Comparison of ENCODE assay signal across 9 mouse cellular contexts in the genomic region with DNA sequence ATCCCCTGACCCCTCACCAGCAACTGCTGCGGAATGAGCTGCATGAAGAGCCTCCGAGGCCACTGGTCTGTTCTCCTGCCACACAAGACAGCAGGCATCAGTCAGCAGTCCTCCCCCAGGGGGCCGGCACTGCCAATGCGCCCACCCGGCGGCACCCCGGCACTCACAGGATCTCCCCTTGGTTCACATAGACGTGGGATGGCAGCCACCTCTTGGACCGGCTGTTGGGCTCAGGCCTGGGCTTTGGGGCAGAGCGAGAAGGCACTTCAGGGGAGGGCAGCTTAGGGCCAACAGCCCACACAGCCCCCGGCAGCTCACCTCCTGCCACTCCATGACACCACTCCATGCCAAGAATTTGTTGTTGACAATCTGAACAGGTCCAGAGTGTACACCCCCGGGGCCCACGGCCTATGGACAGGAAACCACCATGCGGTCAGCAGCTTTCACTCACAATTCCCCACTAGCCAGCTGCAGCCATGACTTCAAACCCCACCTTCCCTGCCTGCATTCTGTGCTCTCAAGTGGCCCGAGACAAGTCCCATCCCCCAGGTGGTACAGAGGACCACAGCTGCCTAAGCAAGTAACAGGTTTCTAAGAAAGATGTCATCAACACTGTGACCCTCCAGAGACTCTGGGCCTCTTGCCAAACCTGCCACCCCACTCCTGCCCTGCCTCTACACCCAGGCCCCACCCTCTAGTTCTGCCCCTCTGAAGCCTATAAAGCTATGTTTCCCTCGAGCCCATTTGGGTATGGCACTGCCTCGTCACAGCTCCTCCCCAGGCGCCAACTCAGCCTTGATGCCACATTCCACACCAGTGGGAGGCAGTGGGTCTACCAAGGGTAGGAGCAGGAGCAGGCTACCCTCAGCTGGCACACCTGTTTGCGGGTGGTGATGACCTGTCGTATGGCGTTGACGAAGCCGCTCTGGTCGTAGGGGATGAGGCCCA. TPM values are rescaled to one million over a fixed set of nuclear protein-coding genes. Genes with fewer than 3 reads are reported as not detected.
DNase-seq lines count a peak whose midpoint lies in the region; ATAC-seq and TF ChIP-seq lines count a peak whose summit lies in the region.
"Had no signal": no experiment of that assay in that cellular context is flagged by ENCODE, and none has a peak within 500 bp of the region (broad histone marks: within the 10 kb centered on the region; RNA-seq: fewer than 3 reads in every experiment).

No protein-coding gene starts in this region.

- in situ Hi-C loops in CH12.LX (cut with MboI; ENCODE audit: low pct_ligation_motif_present, low pct_unique_long_range_greater_than_20kb, low sequenced_read_pairs) = no loop called here

- no peak overlapping the region for H3K4me3 ChIP-seq in heart, embryonic 12.5 days
- H3K4me3 ChIP-seq in CH12.LX (replicated peaks in 1 of 3; ENCODE audit: low read depth in 2 of 3, low read length in 2 of 3, poor library complexity in 1 of 3) = no peak overlapping the region
- H3K4me3 ChIP-seq in cortical plate, adult 2 months (ENCODE audit: insufficient read depth, low read length) = no peak overlapping the region
- no peak overlapping the region for H3K4me3 ChIP-seq in limb, embryonic 15.5 days
- H3K4me3 ChIP-seq in thymus, adult 2 months (ENCODE audit: control insufficient read depth, insufficient read depth, low read length) = no peak overlapping the region
- no peak overlapping the region for H3K4me3 ChIP-seq in liver, embryonic 12.5 days
- H3K4me3 ChIP-seq: erythroblast, embryonic 14.5 days had no signal

- peaks cover 50% of the 10 kb centered on the region for H3K36me3 ChIP-seq in heart, embryonic 12.5 days
- H3K36me3 ChIP-seq in CH12.LX (replicated peaks in 1 of 2; ENCODE audit: control insufficient read depth in 1 of 2, insufficient read depth in 1 of 2, low read length in 1 of 2) = peaks cover 41 to 65% of the 10 kb centered on the region in 2 experiments
- peaks cover 50% of the 10 kb centered on the region for H3K36me3 ChIP-seq in limb, embryonic 15.5 days
- peaks cover 27% of the 10 kb centered on the region for H3K36me3 ChIP-seq in thymus, adult 2 months (ENCODE audit: control insufficient read depth, insufficient read depth, low read length)
- H3K36me3 ChIP-seq in liver, embryonic 12.5 days = peaks cover 60% of the 10 kb centered on the region

- 73% methylated on average over 24 of the region's 24 CpGs for WGBS in heart, embryonic 12.5 days
- 75% methylated on average over 24 of the region's 24 CpGs for WGBS in limb, embryonic 15.5 days
- WGBS in thymus, adult 2 months = 87% methylated on average over 24 of the region's 24 CpGs
- 83% methylated on average over 24 of the region's 24 CpGs for whole genome bisulfite sequencing in liver, embryonic 12.5 days (ENCODE audit: insufficient replicate concordance)

- H3K9me3 ChIP-seq in heart, embryonic 12.5 days (replicated peaks) = no peaks in the 10 kb centered on the region
- H3K9me3 ChIP-seq in CH12.LX (replicated peaks; ENCODE audit: low read length) = no peaks in the 10 kb centered on the region
- no peaks in the 10 kb centered on the region for H3K9me3 ChIP-seq in limb, embryonic 15.5 days
- H3K9me3 ChIP-seq in liver, embryonic 12.5 days (replicated peaks) = no peaks in the 10 kb centered on the region

- H3K4me2 ChIP-seq in heart, embryonic 12.5 days = peak overlapping the region; percentile 90
- H3K4me2 ChIP-seq in CH12.LX (ENCODE audit: insufficient read depth, low read depth, poor library complexity, severe bottlenecking) = no peak overlapping the region
- no peak overlapping the region for H3K4me2 ChIP-seq in limb, embryonic 15.5 days
- no peak overlapping the region for H3K4me2 ChIP-seq in liver, embryonic 12.5 days

- peak overlapping the region; percentile 65 for H3K27ac ChIP-seq in heart, embryonic 12.5 days (ENCODE audit: poor library complexity, severe bottlenecking)
- 0 out of 2 replicates have a peak overlapping the region, but pooled peaks have one; percentile 12 for H3K27ac ChIP-seq in CH12.LX (ENCODE audit: insufficient read depth, low read depth)
- H3K27ac ChIP-seq in cortical plate, adult 2 months (ENCODE audit: insufficient read depth, low read length) = no peak overlapping the region
- peak overlapping the region; percentile 74 for H3K27ac ChIP-seq in limb, embryonic 15.5 days
- no peak overlapping the region for H3K27ac ChIP-seq in thymus, adult 2 months (ENCODE audit: control insufficient read depth, insufficient read depth, low read length)
- no peak overlapping the region for H3K27ac ChIP-seq in liver, embryonic 12.5 days

- TF ChIP-seq RAD21 in CH12.LX (IDR thresholded peaks at IDR 0.05; ENCODE audit: low read depth, low read length) = no peak

- no peak for TF ChIP-seq POLR2A in CH12.LX (IDR thresholded peaks at IDR 0.05; ENCODE audit: low read depth, low read length)
- 0 out of 2 replicates have a peak, but pooled peaks have one; percentile 7 for TF ChIP-seq POLR2A in cortical plate, adult 2 months (IDR thresholded peaks at IDR 0.05; ENCODE audit: extremely low read depth, insufficient read depth, low read length)
- no peak for TF ChIP-seq POLR2A in thymus, adult 2 months (IDR thresholded peaks at IDR 0.05; ENCODE audit: control insufficient read depth, extremely low read depth, insufficient read depth, low read length, poor library complexity)

- dilution Hi-C loops in CH12.LX (cut with MboI; ENCODE audit: extremely low pct_ligation_motif_present, extremely low pct_unique_long_range_greater_than_20kb, low sequenced_read_pairs) = no loop called here

- no peaks in the 10 kb centered on the region for H3K27me3 ChIP-seq in heart, embryonic 12.5 days (replicated peaks)
- peaks cover 11% of the 10 kb centered on the region for H3K27me3 ChIP-seq in CH12.LX (replicated peaks)
- H3K27me3 ChIP-seq in limb, embryonic 15.5 days = no peaks in the 10 kb centered on the region
- H3K27me3 ChIP-seq in thymus, adult 2 months (ENCODE audit: control insufficient read depth, insufficient read depth, low read length) = no peaks in the 10 kb centered on the region
- no peaks in the 10 kb centered on the region for H3K27me3 ChIP-seq in liver, embryonic 12.5 days (replicated peaks)

- no peaks in the 10 kb centered on the region for H3K79me2 ChIP-seq in CH12.LX (replicated peaks; ENCODE audit: control insufficient read depth, extremely low read depth, insufficient read depth, poor library complexity, severe bottlenecking)

- peak overlapping the region; percentile 53 for H3K9ac ChIP-seq in heart, embryonic 12.5 days
- no peak overlapping the region for H3K9ac ChIP-seq in CH12.LX (ENCODE audit: insufficient read depth, low read depth)
- H3K9ac ChIP-seq in limb, embryonic 15.5 days = no peak overlapping the region
- no peak overlapping the region for H3K9ac ChIP-seq in liver, embryonic 12.5 days

- ATAC-seq in heart, embryonic 12.5 days (ENCODE audit: insufficient number of reproducible peaks, low FRiP score) = no peak
- no peak for ATAC-seq in limb, embryonic 15.5 days (ENCODE audit: insufficient number of reproducible peaks, low FRiP score, low TSS enrichment, low read depth)
- ATAC-seq in liver, embryonic 12.5 days = no peak

- no peak for TF ChIP-seq EP300 in CH12.LX (IDR thresholded peaks at IDR 0.05; ENCODE audit: low read length)

- peaks cover 60% of the 10 kb centered on the region for H3K4me1 ChIP-seq in heart, embryonic 12.5 days (replicated peaks)
- peaks cover 39 to 63% of the 10 kb centered on the region in 2 experiments for H3K4me1 ChIP-seq in CH12.LX (ENCODE audit: control insufficient read depth in 1 of 2, insufficient read depth in 2 of 2)
- peaks cover 6% of the 10 kb centered on the region for H3K4me1 ChIP-seq in cortical plate, adult 2 months (ENCODE audit: control insufficient read depth, insufficient read depth, low read length)
- peaks cover 67% of the 10 kb centered on the region for H3K4me1 ChIP-seq in limb, embryonic 15.5 days
- peaks cover 18% of the 10 kb centered on the region for H3K4me1 ChIP-seq in thymus, adult 2 months (replicated peaks; ENCODE audit: control insufficient read depth, insufficient read depth, low read length)
- peaks cover 61% of the 10 kb centered on the region for H3K4me1 ChIP-seq in liver, embryonic 12.5 days

- no peak for TF ChIP-seq CTCF in CH12.LX (conservative IDR thresholded peaks at IDR 0.05 in 1 of 2, IDR thresholded peaks at IDR 0.05 in 1 of 2; ENCODE audit: low read depth in 2 of 2, low read length in 2 of 2)
- TF ChIP-seq CTCF in cortical plate, adult 2 months (IDR thresholded peaks at IDR 0.05; ENCODE audit: extremely low read depth, insufficient read depth, low read length) = no peak
- TF ChIP-seq CTCF in thymus, adult 2 months (IDR thresholded peaks at IDR 0.05; ENCODE audit: borderline replicate concordance, control insufficient read depth, extremely low read depth, insufficient read depth, low read length, poor library complexity) = no peak

- no peak for DNase-seq in heart, adult 18-20 months
- DNase-seq in CH12.LX (ENCODE audit: extremely low read depth) = no peak
- DNase-seq in c-Kit-positive CD71-positive TER-119-positive erythroid progenitor cells, embryonic 14.5 days (ENCODE audit: low spot score) = no peak
- DNase-seq in thymus, adult 2 months = no peak

RNA-seq across cellular contexts. Expression of a gene that starts 4.7 kb away (rescaled TPM):
- polyA plus RNA-seq in heart, embryonic 12.5 days (2016; fragmentation: Nextera tagmentation; extraction: Ambion mirVana) = 308 and 321 TPM in 2 replicates
- 100 to 1,000 TPM; 173 to 184 TPM for total RNA-seq in heart, adult 18-20 months (2021)
- total RNA-seq in CH12.LX (2012; rRNA removed) = 11.5 and 16.8 TPM in 2 replicates
- 5.7 and 7.8 TPM in 2 replicates for total RNA-seq in CH12.LX (2014; rRNA removed)
- polyA plus RNA-seq in CH12.LX (2012; ENCODE audit: insufficient read length, low read depth) = 15.5 and 21.0 TPM in 2 replicates
- polyA plus RNA-seq in cortical plate, adult 2 months (2012; rRNA removed) = 359 and 377 TPM in 2 replicates
- 286 and 373 TPM in 2 replicates for polyA plus RNA-seq in limb, embryonic 15.5 days (2015; fragmentation: Nextera tagmentation; extraction: Ambion mirVana)
- 316 and 338 TPM in 2 replicates for polyA plus RNA-seq in thymus, adult 2 months (2012; rRNA removed)
- 114 and 121 TPM in 2 replicates for polyA plus RNA-seq in liver, embryonic 12.5 days (2016; fragmentation: Nextera tagmentation; extraction: Ambion mirVana)

RNA-seq across cellular contexts. Expression of a gene that starts 7.9 kb away (rescaled TPM):
- polyA plus RNA-seq in heart, embryonic 12.5 days (2016; fragmentation: Nextera tagmentation; extraction: Ambion mirVana) = 23.3 and 27.0 TPM in 2 replicates
- total RNA-seq in heart, adult 18-20 months (2021) = 10 to 100 TPM; 16.5 to 19.4 TPM
- total RNA-seq in CH12.LX (2012; rRNA removed) (35.9 and 41.6 TPM in 2 replicates), CH12.LX (2014; rRNA removed) (14.8 and 15.3 TPM in 2 replicates)
- 20.7 and 22.2 TPM in 2 replicates for polyA plus RNA-seq in CH12.LX (2012; ENCODE audit: insufficient read length, low read depth)
- 35.6 and 40.8 TPM in 2 replicates for polyA plus RNA-seq in cortical plate, adult 2 months (2012; rRNA removed)
- polyA plus RNA-seq in limb, embryonic 15.5 days (2015; fragmentation: Nextera tagmentation; extraction: Ambion mirVana) = 29.7 and 29.8 TPM in 2 replicates
- 110 and 135 TPM in 2 replicates for polyA plus RNA-seq in thymus, adult 2 months (2012; rRNA removed)
- 26.1 and 26.7 TPM in 2 replicates for polyA plus RNA-seq in liver, embryonic 12.5 days (2016; fragmentation: Nextera tagmentation; extraction: Ambion mirVana)

RNA-seq across cellular contexts. Expression of a gene that starts 16.0 kb away (rescaled TPM):
- polyA plus RNA-seq in heart, embryonic 12.5 days (2016; fragmentation: Nextera tagmentation; extraction: Ambion mirVana) = 60.0 and 61.2 TPM in 2 replicates
- total RNA-seq in heart, adult 18-20 months (2021) = 10 to 100 TPM; 36.7 to 57.6 TPM
- 32.4 and 40.5 TPM in 2 replicates for total RNA-seq in CH12.LX (2012; rRNA removed)
- total RNA-seq in CH12.LX (2014; rRNA removed) = 31.9 and 35.5 TPM in 2 replicates
- 38.5 and 41.9 TPM in 2 replicates for polyA plus RNA-seq in CH12.LX (2012; ENCODE audit: insufficient read length, low read depth)
- 95.0 and 99.8 TPM in 2 replicates for polyA plus RNA-seq in cortical plate, adult 2 months (2012; rRNA removed)
- 82.6 and 89.6 TPM in 2 replicates for polyA plus RNA-seq in limb, embryonic 15.5 days (2015; fragmentation: Nextera tagmentation; extraction: Ambion mirVana)
- polyA plus RNA-seq in thymus, adult 2 months (2012; rRNA removed) = 138 and 151 TPM in 2 replicates
- polyA plus RNA-seq in liver, embryonic 12.5 days (2016; fragmentation: Nextera tagmentation; extraction: Ambion mirVana) = 34.4 and 39.6 TPM in 2 replicates

RNA-seq across cellular contexts. Expression of a gene that starts 16.1 kb away (rescaled TPM):
- polyA plus RNA-seq in heart, embryonic 12.5 days (2016; fragmentation: Nextera tagmentation; extraction: Ambion mirVana) = 105 and 108 TPM in 2 replicates
- 10 to 100 TPM; 65.1 to 67.1 TPM for total RNA-seq in heart, adult 18-20 months (2021)
- 21.7 and 24.2 TPM in 2 replicates for total RNA-seq in CH12.LX (2012; rRNA removed)
- total RNA-seq in CH12.LX (2014; rRNA removed) = 8.5 and 9.5 TPM in 2 replicates
- 23.3 and 23.4 TPM in 2 replicates for polyA plus RNA-seq in CH12.LX (2012; ENCODE audit: insufficient read length, low read depth)
- polyA plus RNA-seq in cortical plate, adult 2 months (2012; rRNA removed) = 97.5 and 101 TPM in 2 replicates
- 118 and 124 TPM in 2 replicates for polyA plus RNA-seq in limb, embryonic 15.5 days (2015; fragmentation: Nextera tagmentation; extraction: Ambion mirVana)
- polyA plus RNA-seq in thymus, adult 2 months (2012; rRNA removed) = 91.4 and 120 TPM in 2 replicates
- 42.7 and 45.3 TPM in 2 replicates for polyA plus RNA-seq in liver, embryonic 12.5 days (2016; fragmentation: Nextera tagmentation; extraction: Ambion mirVana)

RNA-seq across cellular contexts. Expression of a gene that starts 27.6 kb away (rescaled TPM):
- polyA plus RNA-seq in heart, embryonic 12.5 days (2016; fragmentation: Nextera tagmentation; extraction: Ambion mirVana) = 76.8 and 81.2 TPM in 2 replicates
- 10 to 100 TPM; 75.9 to 79.8 TPM for total RNA-seq in heart, adult 18-20 months (2021)
- total RNA-seq in CH12.LX (2012; rRNA removed) (56.7 and 57.6 TPM in 2 replicates), CH12.LX (2014; rRNA removed) (18.4 and 20.8 TPM in 2 replicates)
- 67.4 and 75.4 TPM in 2 replicates for polyA plus RNA-seq in CH12.LX (2012; ENCODE audit: insufficient read length, low read depth)
- 121 and 129 TPM in 2 replicates for polyA plus RNA-seq in cortical plate, adult 2 months (2012; rRNA removed)
- 103 and 109 TPM in 2 replicates for polyA plus RNA-seq in limb, embryonic 15.5 days (2015; fragmentation: Nextera tagmentation; extraction: Ambion mirVana)
- 220 and 266 TPM in 2 replicates for polyA plus RNA-seq in thymus, adult 2 months (2012; rRNA removed)
- 60.4 and 61.0 TPM in 2 replicates for polyA plus RNA-seq in liver, embryonic 12.5 days (2016; fragmentation: Nextera tagmentation; extraction: Ambion mirVana)

Comparison
In these comparisons a context has a peak if more than half of its experiments do, and no peak if none do; other contexts are left out.
1. H3K27ac ChIP-seq: peak in heart, embryonic 12.5 days (single experiment), CH12.LX (single experiment) and limb, embryonic 15.5 days (single experiment); none in cortical plate, adult 2 months (single experiment), thymus, adult 2 months (single experiment) and liver, embryonic 12.5 days (single experiment).